Mouse (Mus musculus): Measurements from ENCODE around the gene Pcyt1a. TPM values are rescaled to one million over a fixed set of nuclear protein-coding genes. Genes with fewer than 3 reads are reported as not detected.
A peak's percentile ranks its signal among the peaks of the same experiment; 100 is the strongest.

Pcyt1a gene
- polyA plus RNA-seq, 1 experiment: 45.2 TPM

DNA sequence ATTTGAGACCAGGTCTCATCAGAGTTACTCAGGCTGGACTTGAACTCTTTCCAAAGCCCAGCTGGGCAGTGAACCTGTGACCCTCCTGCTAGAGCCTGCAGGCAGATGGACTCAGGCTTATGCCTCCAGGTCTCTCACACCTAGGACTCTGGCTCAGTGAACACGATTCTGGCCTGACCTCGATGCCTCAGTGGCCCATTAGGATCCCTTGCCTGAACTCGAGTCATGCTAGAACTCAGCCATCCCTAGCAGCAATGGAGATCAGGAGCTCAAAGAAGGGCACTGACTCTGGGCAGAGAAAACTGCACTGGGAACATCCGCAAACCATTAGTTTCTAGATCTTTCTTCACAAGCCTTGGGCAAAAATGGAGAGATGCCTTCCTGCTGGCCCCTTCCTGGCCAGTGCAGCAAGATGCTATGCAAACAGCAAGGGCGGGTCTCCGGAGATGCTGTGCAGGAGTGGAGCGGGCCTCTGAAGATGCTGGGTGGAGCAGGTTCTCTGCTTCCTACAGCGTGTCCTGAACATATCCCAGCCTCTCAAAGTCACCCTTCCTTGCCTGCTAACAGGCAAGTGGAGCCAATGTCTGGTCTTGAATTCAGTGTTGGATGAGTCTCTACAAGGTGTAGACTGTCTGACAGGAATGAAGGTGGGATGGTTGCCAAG, 81.2 kb downstream of the Pcyt1a start:
- TF ChIP-seq POLR2A (IDR thresholded peaks at IDR 0.05; ENCODE audit: low read depth, low read length): no peak
- TF ChIP-seq CTCF (IDR thresholded peaks at IDR 0.05; ENCODE audit: borderline replicate concordance, insufficient read depth, low read length): no peak
- H3K27ac ChIP-seq (ENCODE audit: insufficient read depth, low read length): no peak overlapping the region
- no peaks in the 10 kb centered on the region for H3K4me1 ChIP-seq (ENCODE audit: control insufficient read depth, insufficient read depth, low read length)
- no peak overlapping the region for H3K4me3 ChIP-seq (ENCODE audit: insufficient read depth, low read length)

GRCm38 (mm10) chr16:32512921-32513320, 82.2 kb downstream of the Pcyt1a start:
- Histone ChIP-seq H3K27ac (ENCODE audit: insufficient read depth, low read length) (no peak overlapping the region), H3K4me1 (ENCODE audit: control insufficient read depth, insufficient read depth, low read length) (no peaks in the 10 kb centered on the region), H3K4me3 (ENCODE audit: insufficient read depth, low read length) (no peak overlapping the region)
- no peak for TF ChIP-seq CTCF (IDR thresholded peaks at IDR 0.05; ENCODE audit: borderline replicate concordance, insufficient read depth, low read length)

GRCm38 (mm10) chr16:32513401-32513800, 82.7 kb downstream of the Pcyt1a start:
- Histone ChIP-seq H3K4me1 (ENCODE audit: control insufficient read depth, insufficient read depth, low read length) (no peaks in the 10 kb centered on the region), H3K4me3 (ENCODE audit: insufficient read depth, low read length) (no peak overlapping the region), H3K27ac (ENCODE audit: insufficient read depth, low read length) (no peak overlapping the region)
- TF ChIP-seq POLR2A (IDR thresholded peaks at IDR 0.05; ENCODE audit: low read depth, low read length): no peak
- TF ChIP-seq CTCF (IDR thresholded peaks at IDR 0.05; ENCODE audit: borderline replicate concordance, insufficient read depth, low read length): no peak

- no peaks in the 10 kb centered on the region for H3K4me1 ChIP-seq (ENCODE audit: control insufficient read depth, insufficient read depth, low read length)
- no peak for TF ChIP-seq CTCF (IDR thresholded peaks at IDR 0.05; ENCODE audit: borderline replicate concordance, insufficient read depth, low read length)
- no peak for TF ChIP-seq POLR2A (IDR thresholded peaks at IDR 0.05; ENCODE audit: low read depth, low read length)
- no peak overlapping the region for H3K27ac ChIP-seq (ENCODE audit: insufficient read depth, low read length)
- no peak overlapping the region for H3K4me3 ChIP-seq (ENCODE audit: insufficient read depth, low read length)
Observed at GRCm38 (mm10) chr16:32513948-32514347, 83.2 kb downstream of the Pcyt1a start.

GRCm38 (mm10) chr16:32516006-32516962, 85.6 kb downstream of the Pcyt1a start:
- TF ChIP-seq CTCF (IDR thresholded peaks at IDR 0.05; ENCODE audit: borderline replicate concordance, insufficient read depth, low read length): no peak
- TF ChIP-seq POLR2A (IDR thresholded peaks at IDR 0.05; ENCODE audit: low read depth, low read length): peak; percentile 80
- no peak overlapping the region for H3K4me3 ChIP-seq (ENCODE audit: insufficient read depth, low read length)
- no peaks in the 10 kb centered on the region for H3K4me1 ChIP-seq (ENCODE audit: control insufficient read depth, insufficient read depth, low read length)
- peak overlapping the region; percentile 29 for H3K27ac ChIP-seq (ENCODE audit: insufficient read depth, low read length)

DNA sequence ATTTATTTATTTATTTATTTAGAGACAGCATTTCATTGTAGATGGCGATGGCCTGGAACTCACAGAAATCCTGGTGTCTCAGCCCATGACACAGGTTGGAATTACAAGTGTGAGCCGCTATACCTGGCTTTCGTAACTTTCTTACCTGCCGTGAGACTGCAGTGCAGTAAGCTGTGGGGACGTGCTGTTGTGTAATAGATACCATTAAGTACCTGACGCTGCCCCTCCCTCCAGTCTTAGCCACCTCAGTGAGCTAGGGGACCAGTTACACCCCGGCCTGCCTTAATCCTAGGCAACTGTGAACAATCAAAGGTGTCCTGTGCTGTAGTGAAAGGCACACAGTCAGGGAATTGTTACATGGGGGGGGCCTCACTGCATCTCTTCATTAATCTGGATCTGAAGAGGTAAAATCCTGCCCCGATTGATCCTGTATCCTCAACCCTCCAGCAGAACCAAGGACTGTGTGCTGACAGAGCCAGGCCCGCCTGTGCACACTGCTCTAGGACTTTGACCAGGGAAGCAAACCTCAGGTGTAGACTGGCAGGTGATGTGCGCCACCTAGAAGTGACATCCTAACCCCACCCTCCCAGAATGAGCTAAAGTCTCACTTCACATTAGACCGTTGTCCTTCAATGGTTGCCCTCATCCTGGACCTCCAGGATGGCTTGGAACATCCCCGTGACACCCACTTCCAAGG, 87.2 kb downstream of the Pcyt1a start:
- no peak for TF ChIP-seq CTCF (IDR thresholded peaks at IDR 0.05; ENCODE audit: borderline replicate concordance, insufficient read depth, low read length)
- no peak for TF ChIP-seq POLR2A (IDR thresholded peaks at IDR 0.05; ENCODE audit: low read depth, low read length)
- H3K27ac ChIP-seq (ENCODE audit: insufficient read depth, low read length): no peak overlapping the region
- no peak overlapping the region for H3K4me3 ChIP-seq (ENCODE audit: insufficient read depth, low read length)
- no peaks in the 10 kb centered on the region for H3K4me1 ChIP-seq (ENCODE audit: control insufficient read depth, insufficient read depth, low read length)

DNA sequence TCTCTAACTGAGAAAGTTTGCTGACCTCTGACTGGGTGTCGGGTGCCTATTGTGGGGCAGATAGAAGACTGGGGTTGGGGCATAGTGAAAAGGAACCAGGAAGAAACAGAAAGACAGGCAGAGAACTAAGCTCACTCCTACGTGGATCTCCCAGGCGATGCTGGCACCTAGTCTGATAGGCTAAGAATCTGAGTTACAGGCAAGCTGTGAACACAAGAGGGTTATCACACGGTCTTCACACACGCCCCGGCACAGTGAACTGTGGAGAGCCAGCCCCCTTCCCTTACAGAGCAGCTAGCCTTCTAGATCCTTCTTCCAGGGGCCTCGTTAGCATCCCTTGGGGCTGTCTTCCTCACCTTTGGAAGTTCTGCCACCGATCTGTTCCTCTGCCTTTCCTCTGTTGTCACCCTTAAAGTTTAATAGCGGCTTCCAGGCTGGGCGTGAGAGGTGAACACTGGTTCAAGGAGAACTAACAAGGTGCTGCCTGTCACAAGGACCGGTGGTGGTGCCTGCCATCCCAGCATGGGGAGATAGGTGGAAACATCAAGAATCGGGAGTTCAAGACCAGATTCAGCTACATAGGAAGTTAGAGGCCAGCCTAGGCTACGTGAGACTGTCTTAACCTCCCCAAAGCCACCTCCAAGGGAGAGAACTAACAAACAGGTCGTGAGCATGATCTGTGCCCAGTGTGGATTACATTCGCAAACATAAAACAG, 89.1 kb downstream of the Pcyt1a start:
- Histone ChIP-seq H3K4me1 (ENCODE audit: control insufficient read depth, insufficient read depth, low read length) (no peaks in the 10 kb centered on the region), H3K4me3 (ENCODE audit: insufficient read depth, low read length) (no peak overlapping the region), H3K27ac (ENCODE audit: insufficient read depth, low read length) (no peak overlapping the region)
- no peak for TF ChIP-seq CTCF (IDR thresholded peaks at IDR 0.05; ENCODE audit: borderline replicate concordance, insufficient read depth, low read length)
- no peak for TF ChIP-seq POLR2A (IDR thresholded peaks at IDR 0.05; ENCODE audit: low read depth, low read length)

DNA sequence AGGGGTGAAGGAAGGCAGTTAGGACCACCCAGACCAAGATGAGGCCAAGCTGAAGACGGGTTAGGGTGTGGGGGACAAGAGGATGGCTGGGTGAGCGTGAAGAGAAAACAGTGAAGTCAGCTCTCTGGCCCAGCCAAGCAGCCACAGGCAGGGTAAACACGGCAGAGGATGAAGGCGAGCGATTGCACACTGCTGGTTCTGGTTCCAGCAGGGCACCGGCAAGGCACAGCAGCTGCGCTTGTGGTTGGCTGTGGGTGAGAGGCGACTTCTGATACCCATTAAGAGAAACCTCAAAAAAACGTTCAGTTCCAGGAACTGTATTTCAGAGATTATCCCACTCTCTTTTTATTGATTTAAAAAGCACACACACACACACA, 89.6 kb downstream of the Pcyt1a start:
- Histone ChIP-seq H3K4me3 (ENCODE audit: insufficient read depth, low read length) (no peak overlapping the region), H3K4me1 (ENCODE audit: control insufficient read depth, insufficient read depth, low read length) (no peaks in the 10 kb centered on the region), H3K27ac (ENCODE audit: insufficient read depth, low read length) (no peak overlapping the region)
- TF ChIP-seq POLR2A (IDR thresholded peaks at IDR 0.05; ENCODE audit: low read depth, low read length) (no peak), CTCF (IDR thresholded peaks at IDR 0.05; ENCODE audit: borderline replicate concordance, insufficient read depth, low read length) (no peak)

DNA sequence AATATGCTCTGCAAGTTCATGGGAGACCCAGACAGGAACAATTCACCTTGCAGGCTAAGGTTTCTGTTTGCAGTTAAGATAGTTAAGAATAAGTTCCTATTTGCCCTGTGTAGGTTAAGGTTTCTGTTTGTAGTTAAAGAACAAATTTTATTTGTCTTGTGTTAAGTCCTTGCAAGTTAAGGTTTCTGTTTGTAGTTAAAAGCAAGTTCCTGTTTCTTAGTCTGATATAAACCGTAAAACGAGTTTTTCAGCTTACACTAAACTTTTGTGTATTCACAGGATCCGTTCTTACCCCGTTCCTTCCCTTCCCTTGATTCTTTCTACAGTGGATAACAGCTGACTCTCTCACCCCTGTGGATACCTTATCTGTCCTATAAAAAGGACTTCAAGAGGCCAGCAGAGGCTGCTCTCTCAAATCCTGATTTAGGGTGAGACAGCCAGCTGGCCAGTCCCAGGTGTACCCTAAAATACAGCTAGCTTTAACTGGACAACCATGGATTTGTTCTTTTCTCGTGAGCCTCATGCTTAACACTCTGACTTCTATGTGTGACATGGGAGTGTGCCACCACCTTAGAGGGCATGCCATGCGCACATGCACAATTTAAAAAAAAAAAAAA, 92.0 kb downstream of the Pcyt1a start:
- Histone ChIP-seq H3K27ac (ENCODE audit: insufficient read depth, low read length) (no peak overlapping the region), H3K4me1 (ENCODE audit: control insufficient read depth, insufficient read depth, low read length) (no peaks in the 10 kb centered on the region), H3K4me3 (ENCODE audit: insufficient read depth, low read length) (no peak overlapping the region)
- TF ChIP-seq CTCF (IDR thresholded peaks at IDR 0.05; ENCODE audit: borderline replicate concordance, insufficient read depth, low read length): no peak

Data from embryonic fibroblast, embryonic 13.5 days (primary cell).